Mouse (Mus musculus) spleen, postnatal 14 days (tissue): ENCODE results near the gene Smyd3.
A peak's percentile ranks its signal among the peaks of the same experiment; 100 is the strongest.

Source experiments
- DNase-seq, 2 experiments: peaks; one replicate each; pipeline ENCODE4 v3.0.0; 2021 to 2022; ENCODE audit warnings: low spot score in 2 of 2

Gene Smyd3

DNA sequence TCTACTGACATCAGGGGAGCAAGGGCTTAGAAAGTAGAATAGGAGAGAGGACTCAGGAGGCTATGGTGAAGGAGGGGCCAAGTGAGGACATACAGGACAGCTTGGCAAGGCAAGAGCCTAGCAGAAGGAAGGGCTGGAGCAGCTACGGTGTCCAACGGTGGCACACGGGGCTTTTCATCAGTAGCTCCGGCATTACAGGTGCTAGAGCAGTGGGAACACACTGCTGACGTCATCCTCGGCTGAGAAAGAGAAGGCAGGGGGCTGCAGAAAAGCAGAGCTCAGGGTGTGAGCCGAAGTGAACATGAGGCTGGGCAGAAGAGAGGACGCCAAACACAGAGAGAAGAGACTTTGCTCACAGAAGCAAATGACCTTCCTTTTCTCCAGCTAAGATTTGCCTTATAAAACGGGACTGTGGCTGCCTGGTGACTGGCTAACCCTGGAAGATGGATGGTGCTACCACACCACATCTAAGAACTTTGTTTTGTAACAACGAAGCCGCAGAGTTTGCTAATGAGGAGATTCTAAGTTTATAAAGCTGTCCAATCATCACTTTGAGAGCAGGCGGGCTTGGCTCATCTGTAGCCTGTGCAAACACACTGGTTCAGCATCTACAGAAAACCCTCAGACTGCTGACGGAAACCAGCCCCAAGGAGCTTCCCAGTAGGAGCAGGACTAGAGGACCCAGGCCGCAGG lies 453.1 kb downstream of the Smyd3 start:
- DNase-seq: no peak

DNA sequence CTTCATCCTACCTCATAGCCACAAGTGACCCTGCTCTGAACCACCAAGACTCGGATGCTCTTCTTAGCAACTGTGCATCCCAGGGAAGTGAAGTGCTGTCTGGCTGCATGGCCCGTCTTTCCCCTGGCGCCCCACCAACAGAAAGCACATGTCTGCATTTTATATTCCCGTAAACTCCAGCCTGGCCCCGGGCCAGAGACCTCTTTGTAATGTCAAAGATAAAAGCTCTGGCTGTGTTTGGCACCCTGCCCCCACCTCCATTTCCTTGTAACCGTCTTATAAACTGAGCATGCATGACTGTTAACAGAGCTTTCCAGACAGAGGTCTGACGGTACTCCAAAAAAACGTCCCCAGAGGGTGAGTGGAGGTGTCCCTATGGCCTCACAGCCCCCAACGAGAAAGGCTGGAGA lies 456.1 kb downstream of the Smyd3 start:
- peak; percentile 21 to 28 for DNase-seq

DNA sequence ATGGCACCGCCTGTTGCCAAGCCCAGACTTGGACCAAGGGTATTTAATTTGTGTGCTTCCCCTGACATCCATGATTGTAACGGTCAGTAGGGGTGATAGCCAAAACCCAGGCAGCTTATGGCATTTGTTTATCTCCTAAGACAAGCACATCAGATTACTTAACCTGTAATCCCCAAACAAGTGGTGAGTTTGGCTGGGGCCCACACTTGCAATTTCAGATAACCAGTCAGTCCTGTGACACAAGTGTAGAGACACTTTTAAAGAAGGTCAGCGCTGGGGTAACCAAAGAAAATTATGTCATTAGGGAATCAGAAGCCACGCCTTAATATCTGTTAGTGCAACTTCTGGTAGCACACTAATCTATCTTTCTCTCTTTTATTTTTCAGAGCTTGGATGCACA lies 456.8 kb downstream of the Smyd3 start:
- no peak for DNase-seq

DNA sequence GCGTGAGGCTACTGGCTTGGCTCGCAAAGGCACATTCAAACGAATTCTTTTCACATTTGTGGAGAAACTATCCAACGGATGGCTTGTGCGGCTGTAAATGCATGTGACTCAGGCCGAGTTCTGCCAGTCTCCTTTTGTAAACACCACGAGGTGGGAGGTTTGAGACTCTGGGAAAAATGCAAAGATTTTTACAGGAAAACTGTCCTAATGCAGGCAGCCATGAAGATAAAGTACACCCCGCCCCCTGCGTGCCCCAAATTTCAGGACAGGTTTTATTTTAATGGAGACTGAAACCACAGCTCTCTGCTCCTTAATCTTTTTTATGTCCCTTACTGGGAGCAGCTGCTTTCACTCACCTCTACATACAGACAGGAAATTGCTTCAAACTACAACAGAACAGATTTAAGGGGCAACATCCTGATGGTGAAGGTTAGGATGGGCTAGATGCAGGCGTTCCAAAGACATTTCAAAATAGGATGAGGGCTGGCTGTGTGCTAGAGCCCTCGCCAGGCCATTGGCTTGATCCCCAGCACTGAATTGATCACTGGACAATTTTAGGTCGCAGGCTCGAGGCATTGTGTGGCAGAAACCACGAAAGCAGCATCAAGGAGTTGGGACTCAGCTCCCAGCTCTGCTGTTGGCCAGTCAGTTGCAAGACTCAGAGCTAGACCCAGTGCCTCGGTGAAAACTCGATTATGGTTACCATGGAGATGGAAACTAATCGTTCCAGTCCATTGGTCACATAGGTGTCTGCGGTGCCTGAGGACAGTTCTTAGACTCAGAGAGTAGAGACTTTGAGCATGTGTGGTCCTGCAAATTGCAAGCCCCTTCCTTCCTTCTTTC lies 457.5 kb downstream of the Smyd3 start:
- DNase-seq: no peak

DNA sequence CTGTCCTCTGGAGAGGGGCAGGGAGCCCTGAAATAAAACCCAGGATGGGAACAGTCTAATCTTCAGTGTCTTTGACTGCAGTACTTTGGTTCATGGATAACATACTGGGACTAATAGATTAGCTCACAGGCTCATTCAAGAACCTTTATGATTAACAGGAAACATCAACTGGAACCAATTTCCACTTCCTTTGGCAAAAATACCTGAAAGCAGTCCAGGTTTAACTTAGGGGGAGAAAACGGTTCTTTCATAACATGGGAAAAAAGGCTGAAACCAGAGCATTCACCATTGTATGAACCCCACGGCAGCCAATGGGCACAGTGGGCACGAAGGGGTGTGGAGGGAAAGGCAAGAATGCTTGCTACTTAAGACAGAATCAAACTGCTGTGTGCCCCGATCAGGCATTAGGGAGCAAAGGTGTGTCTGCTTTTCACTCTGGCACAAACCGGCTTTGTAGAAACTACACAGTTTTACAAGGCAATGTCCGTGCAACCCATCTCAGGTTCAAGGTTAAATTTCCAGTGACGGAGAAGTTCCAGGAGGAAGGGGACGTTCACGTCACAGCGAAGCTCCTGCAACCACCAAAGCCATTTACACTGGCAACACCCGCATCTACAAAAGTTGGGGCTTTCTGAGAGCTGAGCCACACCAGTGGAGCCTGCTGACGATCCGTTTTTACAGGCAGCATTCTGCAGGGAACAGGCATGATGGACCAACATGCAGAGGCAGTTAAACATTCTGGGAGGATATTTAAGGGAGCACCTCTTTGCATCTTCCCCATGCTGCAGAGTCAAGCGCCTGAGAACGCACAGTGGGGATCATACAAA lies 458.3 kb downstream of the Smyd3 start:
- DNase-seq: no peak

DNA sequence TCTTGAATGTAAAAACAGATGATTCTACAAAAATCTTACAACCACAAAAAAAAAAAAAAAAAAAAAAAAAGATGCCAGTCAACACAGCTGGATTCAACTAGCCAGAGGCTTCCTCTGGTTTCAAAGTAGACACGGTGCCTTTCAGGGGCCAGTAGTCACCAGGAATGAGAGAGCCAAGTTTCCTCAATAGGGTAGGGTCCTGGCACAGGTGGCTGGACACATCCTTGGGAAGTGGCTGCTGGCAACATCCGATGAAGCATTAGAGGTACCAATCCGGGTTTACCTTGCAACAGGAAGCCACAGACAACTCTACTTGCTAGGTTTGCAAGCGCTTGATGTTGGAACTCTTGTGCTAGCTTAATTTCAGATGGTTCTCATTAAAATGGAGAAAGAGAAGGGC lies 459.2 kb downstream of the Smyd3 start:
- DNase-seq: no peak

DNA sequence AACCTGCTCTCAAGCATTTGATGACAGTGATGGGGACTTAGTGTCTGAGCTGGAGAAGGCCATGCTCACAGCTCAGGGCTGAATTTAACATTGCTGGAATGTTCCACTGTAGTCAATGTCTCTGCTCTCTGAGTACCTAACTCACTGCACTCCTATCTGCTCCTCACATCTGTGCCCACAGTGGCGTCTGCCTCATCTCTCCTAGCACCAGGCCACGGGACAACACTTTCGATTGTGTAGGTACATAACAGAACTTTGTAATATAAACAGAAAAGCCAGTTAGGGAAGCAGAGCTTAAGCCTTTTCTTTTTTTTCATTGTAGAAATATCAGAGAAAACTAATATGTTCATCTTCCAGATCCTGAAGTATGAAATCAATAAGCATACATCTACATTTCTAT lies 462.1 kb downstream of the Smyd3 start:
- DNase-seq: no peak

DNA sequence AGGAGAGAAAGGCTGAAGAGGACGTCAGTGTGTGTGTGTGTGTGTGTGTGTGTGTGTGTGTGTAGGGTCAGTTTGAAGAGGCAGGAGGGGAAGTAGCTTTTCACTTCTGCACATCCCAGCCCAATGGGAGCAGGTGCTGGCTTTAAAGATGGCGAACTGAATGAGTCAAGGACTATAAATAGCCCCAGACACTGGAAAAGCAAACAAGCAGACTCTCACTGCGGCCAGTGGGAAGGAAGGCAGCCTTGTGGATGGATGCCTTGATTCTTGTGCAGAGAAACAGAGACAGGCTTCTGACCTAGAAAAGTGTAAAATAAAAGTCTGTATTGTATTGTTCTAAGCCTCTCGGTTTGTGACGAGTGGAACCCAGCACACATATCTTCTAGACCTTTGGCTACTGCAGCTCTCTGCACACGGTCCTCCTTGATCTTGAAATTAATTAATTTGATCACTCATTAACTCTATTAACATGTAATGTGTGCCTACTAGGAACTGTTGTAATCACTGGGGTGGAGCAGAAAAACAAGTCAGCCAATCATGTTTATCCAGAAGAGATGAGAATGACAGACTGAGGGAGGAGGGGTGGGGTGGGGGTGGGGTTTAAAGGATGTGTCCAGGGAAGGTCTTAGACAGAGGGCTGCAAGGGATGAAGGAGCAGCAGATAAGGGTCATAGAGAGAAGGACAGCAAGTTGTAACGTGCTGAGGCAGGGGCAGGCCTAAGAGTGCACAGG lies 463.3 kb downstream of the Smyd3 start:
- DNase-seq: no peak

DNA sequence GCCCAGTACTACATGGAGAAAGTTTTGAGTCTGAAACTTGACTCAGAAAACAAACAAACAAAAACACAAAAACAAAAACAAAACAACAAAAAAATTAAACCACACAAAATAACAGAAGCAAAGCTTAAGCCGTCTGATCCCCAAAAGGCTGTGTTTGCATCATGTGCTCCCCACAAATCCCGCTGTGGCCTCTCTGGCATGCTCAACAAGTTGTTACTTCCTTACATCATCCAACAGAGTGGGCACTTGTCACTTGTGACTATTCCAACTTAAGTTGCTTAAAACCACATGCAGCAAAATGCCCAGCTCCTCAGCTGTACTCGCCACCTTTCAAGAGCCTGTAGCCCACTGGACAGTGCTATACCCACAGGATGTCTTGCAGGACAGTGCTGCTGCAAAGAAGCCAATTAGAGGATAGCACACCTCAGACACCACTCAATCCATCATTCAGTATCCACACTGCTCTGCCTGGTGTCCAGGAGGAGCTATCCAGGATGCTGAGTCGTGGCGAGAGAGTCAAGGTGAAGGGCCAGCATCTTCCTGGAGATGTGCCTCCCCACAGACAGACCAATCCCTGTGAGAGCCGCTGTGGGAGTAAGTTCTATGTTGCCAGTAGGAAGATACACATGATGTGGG lies 465.2 kb downstream of the Smyd3 start:
- no peak for DNase-seq

DNA sequence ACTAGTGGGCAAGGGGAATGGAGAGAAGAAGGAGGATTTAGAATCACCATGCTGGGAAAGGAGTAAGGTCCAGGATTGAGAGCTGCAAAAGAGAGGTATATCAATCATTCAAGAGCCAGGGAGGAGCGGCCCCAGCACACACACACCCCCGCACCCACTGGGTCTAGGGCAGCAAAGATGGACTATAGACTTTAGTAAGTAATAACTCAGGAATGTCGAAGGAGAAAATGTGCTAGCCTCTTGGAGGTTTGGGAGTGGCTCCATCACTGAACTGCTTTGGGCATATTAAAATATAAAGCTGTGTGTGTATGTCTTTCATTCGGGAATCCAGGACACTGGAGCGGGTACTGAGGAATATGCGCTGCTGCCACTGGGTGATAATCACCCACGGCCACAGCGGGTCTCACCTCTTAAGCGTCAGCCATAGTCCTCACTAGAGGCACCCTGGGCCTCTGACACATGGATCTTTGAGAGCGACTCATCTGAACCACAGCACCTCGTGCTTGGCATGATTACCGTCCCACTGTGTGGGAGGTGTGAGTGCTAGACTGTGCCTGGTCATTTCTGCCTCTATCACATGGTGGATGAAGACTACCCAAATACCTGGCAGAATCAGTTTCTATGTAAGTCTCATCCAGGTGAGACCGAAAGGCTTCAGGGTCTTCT lies 469.8 kb downstream of the Smyd3 start:
- DNase-seq: no peak

DNA sequence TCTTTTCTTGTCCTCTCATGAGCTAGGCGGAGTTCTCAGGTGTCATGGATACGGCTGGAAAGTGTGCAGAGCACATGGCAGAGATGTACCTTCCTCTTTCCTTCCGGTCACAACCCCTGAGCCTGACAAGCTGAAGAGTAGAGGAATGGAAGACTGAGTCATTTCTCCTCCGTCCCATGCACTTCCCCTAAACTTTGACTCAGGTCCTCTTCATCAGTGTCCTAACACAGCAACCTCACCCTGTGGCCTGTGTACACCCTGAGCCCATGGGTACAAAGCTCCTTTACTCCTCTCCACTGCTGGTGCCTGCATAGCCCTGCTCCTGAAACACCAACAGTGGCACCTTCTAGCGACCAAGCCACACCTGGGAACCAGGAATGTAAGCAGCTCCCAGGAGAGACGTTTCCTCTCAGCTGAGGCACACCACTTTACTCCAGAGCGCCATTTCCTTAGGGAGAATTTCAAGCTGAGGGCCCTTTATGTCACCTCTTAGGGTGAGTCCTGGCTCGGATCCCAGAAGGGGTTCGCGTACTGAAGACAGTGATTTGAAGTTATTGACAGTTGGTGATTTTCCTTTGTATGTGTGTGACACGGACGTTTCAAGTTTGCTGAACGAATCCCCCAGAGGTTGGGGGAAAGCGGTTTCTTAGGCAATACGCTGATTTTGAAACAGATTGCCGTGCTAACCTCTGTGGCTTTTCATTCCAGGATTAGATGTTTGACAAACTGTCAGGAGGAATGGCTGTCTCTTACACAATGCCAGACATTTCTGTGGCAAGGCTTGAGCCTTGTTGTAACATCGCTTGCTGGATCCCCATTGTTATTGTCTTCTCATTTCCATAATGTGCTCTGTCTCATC lies 471.8 kb downstream of the Smyd3 start:
- no peak for DNase-seq

DNA sequence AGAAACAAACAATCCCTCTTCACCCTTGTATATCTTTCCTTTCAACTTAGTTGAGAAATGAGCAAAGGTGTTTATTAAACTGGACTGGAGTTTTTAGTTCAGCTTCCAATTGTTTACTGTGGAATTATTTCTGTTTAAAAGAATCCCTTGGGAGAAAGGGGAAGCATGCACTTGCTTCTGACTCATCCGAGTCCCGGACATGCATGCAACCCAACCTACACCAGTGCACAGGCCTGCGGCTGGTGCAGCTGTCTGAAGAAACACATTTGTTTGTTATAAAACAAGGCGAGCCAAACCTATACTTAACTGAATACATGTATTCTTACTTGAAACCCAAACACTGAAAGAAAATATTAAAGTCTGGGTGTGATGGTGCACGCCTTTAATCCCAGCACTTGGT lies 473.7 kb downstream of the Smyd3 start:
- no peak for DNase-seq

DNA sequence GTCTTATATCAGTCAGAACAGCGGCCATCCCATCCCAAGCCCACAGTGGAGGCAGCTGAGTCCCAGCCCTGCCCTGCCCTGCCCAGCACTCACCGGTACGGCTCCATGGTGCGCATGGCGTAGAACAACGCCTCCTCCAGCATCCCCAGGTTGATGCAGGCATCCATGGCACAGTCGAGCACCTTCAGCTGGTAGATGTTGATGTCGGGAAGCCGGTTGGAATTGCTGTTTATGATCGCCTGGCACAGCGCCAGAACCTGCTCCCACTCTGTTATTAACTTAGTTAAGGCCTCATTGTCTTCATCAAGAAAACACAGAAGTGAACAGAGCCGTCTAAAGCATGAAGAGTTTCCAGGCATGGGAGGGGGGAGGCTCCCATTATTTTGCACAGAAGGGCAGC lies 474.2 kb downstream of the Smyd3 start:
- DNase-seq: no peak

DNA sequence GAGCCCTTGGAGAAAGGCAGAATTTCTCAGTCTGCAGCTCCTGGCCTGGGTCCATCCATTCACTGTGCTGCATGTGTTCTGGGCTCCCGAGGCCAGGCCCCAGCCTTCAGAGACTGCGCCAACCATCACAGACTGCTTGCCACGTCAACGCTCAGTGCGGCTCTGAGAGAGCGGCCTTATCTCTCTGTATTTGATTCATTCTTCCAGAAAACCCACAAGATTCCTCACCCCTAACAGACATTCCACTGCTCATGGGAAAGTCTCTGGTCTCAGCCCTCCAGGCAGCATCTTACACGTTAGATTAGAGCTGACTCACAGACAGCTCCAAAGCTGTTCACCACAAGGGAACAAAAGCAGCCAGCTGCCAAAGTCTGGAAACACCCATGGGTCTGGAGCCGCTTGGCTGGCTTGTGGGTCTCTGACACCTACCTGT lies 475.9 kb downstream of the Smyd3 start:
- no peak for DNase-seq

DNA sequence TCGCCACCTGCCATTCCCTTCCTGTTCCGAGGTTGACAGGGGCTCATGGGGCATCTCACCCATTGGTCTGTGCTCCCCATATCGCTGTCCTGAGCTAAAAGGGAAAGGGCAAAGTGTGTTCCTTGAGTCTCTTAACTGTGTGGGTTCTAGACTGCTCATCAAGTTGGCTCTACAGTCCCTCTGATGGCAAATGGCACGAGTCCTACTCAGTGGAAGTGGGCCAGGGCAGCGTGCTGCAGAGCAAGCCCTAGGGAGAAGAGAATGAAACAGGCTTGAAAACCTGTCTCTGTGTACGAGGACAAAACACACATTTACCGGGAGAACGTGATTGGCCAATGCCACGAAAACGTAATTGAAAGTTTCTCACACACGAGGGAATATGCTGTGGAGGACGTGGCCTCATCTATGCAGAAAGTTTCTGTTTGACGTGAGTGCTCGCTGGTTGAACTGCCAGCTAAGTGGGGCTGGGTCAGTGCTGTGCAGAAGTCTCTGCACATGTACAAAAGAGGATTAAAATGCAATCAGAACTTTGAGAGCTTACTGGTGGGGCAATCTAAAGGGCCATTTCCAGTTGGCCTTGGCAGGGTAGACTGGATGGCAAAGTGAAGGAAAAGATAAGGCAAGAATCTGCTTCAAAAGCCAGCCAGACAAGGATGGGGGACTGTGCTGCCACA lies 476.5 kb downstream of the Smyd3 start:
- DNase-seq: no peak

DNA sequence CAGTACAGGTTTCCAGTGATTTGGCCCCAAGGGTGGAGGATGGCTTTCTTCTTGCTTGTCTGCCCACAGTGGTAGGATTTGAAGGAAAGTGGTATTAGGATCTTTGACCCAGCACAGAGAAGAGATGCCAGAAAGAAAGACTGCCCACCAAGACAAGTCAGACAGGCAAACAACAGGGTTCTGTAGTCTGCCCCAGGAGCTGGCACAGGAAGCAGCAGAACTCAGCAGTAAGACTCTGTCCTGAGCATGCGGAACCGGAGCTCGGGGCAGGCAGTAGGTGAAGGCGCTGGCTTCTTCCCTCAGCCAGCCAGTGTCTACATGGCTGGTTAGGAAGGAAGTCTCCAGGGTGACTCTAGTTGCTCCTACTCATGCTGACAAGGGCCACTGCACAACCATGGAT lies 479.0 kb downstream of the Smyd3 start:
- no peak for DNase-seq

DNA sequence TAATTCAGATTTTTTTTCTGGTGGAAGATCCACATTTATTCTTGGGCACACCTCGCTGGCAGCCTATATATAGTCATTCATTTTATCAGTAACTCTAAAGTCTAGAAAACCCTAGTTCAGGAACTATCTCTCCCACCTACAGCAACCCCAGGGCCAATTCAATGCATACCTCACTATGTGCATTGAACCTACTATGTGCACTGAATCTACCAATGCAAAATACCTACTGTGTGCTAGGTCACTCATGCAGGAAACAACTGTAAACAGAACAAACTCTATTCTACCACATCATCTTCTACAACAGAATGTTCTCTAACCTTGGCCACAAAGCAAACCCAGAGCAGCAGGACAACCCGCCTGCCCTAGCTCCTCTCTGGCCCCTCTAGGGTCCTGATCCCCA lies 484.9 kb downstream of the Smyd3 start:
- DNase-seq: no peak

DNA sequence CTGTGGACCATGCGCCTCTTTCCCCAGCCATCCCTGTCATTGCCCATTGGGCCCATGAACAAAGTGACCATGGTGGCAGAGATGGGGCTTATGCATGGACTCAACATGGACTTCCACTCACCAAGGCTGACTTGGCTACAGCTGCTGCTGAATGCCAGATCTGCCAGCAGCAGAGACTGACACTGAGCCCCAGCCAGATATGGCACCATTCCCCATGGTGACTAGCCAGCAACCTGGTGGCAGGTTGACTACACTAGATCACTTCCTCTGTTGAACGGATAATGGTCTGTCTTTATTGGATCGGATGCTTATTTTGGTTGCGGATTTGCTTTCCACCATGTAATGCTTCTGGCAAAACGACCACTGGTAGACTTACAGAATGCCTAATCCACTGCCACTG lies 486.3 kb downstream of the Smyd3 start:
- DNase-seq: no peak

DNA sequence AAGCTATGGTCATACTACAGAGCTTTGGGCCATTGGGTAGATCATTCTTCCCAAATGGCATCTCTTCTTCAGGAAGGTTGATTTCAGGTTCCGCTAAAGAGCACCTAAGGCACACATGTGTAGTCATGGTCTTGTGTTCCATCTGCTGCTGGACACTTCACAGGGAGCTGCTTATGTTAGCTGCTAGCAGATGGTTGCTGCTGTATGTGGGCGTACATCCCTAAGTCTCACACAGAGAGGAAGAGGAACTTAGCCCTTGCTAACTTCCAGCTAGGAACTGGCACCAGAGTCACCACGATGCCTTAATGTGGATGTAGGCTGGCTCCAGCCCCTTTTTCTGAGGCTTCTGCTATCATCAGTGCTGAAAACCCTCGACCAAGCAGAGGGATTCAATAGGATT lies 491.2 kb downstream of the Smyd3 start:
- no peak for DNase-seq
